Mouse (Mus musculus) adipose tissue, adult 10 weeks (tissue): ENCODE measurements around the gene Vmn1r33. TPM values are rescaled to one million over a fixed set of nuclear protein-coding genes. Genes with fewer than 3 reads are reported as not detected.

Experiments
- polyA plus RNA-seq: library from polyadenylated mRNA; stranded (reverse); fragments of 350-450 nt; fragmentation: Illumina TruSeq; extraction: RNeasy Lipid Tissue Mini Kit (QIAGEN cat#74804); gene quantifications from one replicate; pipeline ENCODE4 v1.2.3, GENCODE M21; 2014; ENCODE audit warnings: low read depth, low replicate concordance

Gene Vmn1r33
- not detected for polyA plus RNA-seq

DNA sequence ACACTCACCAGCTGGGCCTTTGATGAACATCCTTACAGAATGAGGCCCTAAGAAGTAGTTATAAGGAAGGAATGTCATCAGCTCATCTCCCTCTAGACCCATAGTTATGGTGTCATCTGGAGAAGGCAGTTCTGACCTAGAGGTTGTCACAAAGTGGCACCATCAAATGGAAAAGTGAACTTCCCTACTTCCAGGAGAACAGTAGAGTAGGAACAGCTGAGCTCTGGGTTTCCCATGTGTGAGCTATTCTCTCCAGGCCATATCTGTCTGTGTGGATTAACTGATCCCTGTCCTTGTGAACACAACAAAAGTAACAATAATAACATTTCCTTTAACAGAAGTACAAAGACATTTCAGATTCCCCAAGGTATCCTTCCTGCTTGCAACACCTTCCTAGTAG, at the start of gene Vmn1r33:
TSS of gene Vmn1r33 (minus strand) at position 101 of the 400 bp plus-strand sequence.

DNA sequence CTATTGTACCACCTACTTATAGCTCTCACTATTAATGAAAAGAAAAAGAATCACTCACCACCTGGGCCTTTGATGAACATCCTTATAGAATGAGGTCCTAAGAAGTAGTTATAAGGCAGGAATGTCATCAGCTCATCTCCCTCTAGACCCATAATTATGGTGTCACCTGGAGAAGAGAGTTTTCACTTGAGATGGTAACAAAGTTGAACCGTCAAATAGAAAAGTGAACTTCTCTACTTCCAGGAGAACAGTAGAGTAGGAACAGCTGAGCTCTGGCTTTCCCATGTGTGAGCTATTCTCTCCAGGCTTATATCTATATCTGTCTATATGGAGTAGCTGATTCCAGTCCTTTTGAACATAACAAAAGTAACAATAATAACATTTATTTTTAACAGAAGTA, 25.7 kb upstream of the Vmn1r33 start, which contains the start of gene Vmn1r34:
TSS of gene Vmn1r34 (minus strand) at position 101 of the 400 bp plus-strand sequence.

Other genes with a start within 250 kb of the Vmn1r33 start
- 7.8 TPM for gene Mad2l1, start 82.9 kb downstream of the Vmn1r33 start, polyA plus RNA-seq
- gene Vmn1r32, start 58.2 kb downstream of the Vmn1r33 start, polyA plus RNA-seq = not detected
- gene Vmn1r34, start 25.6 kb upstream of the Vmn1r33 start, polyA plus RNA-seq = not detected
- not detected for gene Vmn1r35, start 67.6 kb upstream of the Vmn1r33 start, polyA plus RNA-seq
- not detected for gene Vmn1r36, start 100.9 kb upstream of the Vmn1r33 start, polyA plus RNA-seq
- gene Vmn1r37, start 111.1 kb upstream of the Vmn1r33 start, polyA plus RNA-seq = not detected
- not detected for gene Vmn1r38, start 164.3 kb upstream of the Vmn1r33 start, polyA plus RNA-seq
- not detected for gene Vmn1r39, start 192.3 kb upstream of the Vmn1r33 start, polyA plus RNA-seq